Mouse (Mus musculus) liver, postnatal 0 days (tissue): ENCODE data around the gene Spata18. TPM values are rescaled to one million over a fixed set of nuclear protein-coding genes. Genes with fewer than 3 reads are reported as not detected.

Source experiments
- ATAC-seq: fragments of 200-750 bp; cut with Nextera tagmentation; 2 replicates; pipeline ENCODE4 v1.8.0; 2017; ENCODE audit warnings: mild to moderate bottlenecking, moderate library complexity
- DNase-seq: peaks from one replicate; pipeline ENCODE4 v3.0.0-alpha.2; 2016
- H3K27ac ChIP-seq: fragments of 300-500 bp; sonication (generic); 2 replicates; pipeline ENCODE4 v1.5.1; 2014; ENCODE audit warnings: antibody characterized with exemption, moderate library complexity, mild to moderate bottlenecking, low read depth
- H3K27me3 ChIP-seq: fragments of 300-500 bp; sonication (generic); 2 replicates; pipeline ENCODE4 v1.6.1; 2014; ENCODE audit warnings: low read length, control low read depth, mixed read lengths; ENCODE audit not compliant: insufficient read depth
- H3K36me3 ChIP-seq: fragments of 300-500 bp; sonication (generic); replicated peaks from 2 replicates; pipeline ENCODE4 v1.6.1; 2014; ENCODE audit warnings: mild to moderate bottlenecking, control low read depth, low read length, moderate library complexity, mixed read lengths; ENCODE audit not compliant: insufficient read depth
- H3K4me1 ChIP-seq: fragments of 300-500 bp; sonication (generic); 2 replicates; pipeline ENCODE4 v1.6.1; 2014; ENCODE audit warnings: antibody characterized with exemption, mild to moderate bottlenecking, control low read depth; ENCODE audit not compliant: insufficient read depth
- H3K4me2 ChIP-seq: fragments of 300-500 bp; sonication (generic); 2 replicates; pipeline ENCODE4 v1.6.1; 2014; ENCODE audit warnings: low read depth, mild to moderate bottlenecking, low read length, moderate library complexity, mixed read lengths
- H3K4me3 ChIP-seq: fragments of 300-500 bp; sonication (generic); 2 replicates; pipeline ENCODE4 v1.5.1; 2014; ENCODE audit warnings: low read depth, low read length
- H3K9ac ChIP-seq: fragments of 300-500 bp; sonication (generic); replicated peaks from 2 replicates; pipeline ENCODE4 v1.6.1; 2014; ENCODE audit warnings: mild to moderate bottlenecking, moderate library complexity
- H3K9me3 ChIP-seq: fragments of 300-500 bp; sonication (generic); 2 replicates; pipeline ENCODE4 v1.6.1; 2016; ENCODE audit warnings: mild to moderate bottlenecking, control low read depth, low read length, mixed read lengths
- CTCF ChIP-seq: sonication (generic); IDR thresholded peaks from 2 replicates; pipeline ENCODE4 v1.5.1; 2016; ENCODE audit warnings: antibody characterized with exemption, low read depth
- EP300 ChIP-seq: IDR thresholded peaks from 2 replicates; pipeline ENCODE4 v1.6.1; 2016; ENCODE audit warnings: antibody characterized with exemption, low read depth, mild to moderate bottlenecking
- WGBS: fragments of 180-500 bp; shearing (Covaris S2); extraction: QIAGEN DNeasy Blood & Tissue Kit; methylation state at CpG from one replicate; pipeline ENCODE4 v1.1.7; 2014; ENCODE audit not compliant: insufficient replicate concordance; 5-methylcytosine and 5-hydroxymethylcytosine counted together
- polyA plus RNA-seq: library from polyadenylated mRNA; unstranded; fragments of >200 nt; fragmentation: Nextera tagmentation; extraction: Ambion mirVana; gene quantifications from 2 replicates; pipeline ENCODE4 v1.2.1, GENCODE M21; 2015

The Spata18 gene
- polyA plus RNA-seq, 1 experiment from 2014 or later = not detected

DNA sequence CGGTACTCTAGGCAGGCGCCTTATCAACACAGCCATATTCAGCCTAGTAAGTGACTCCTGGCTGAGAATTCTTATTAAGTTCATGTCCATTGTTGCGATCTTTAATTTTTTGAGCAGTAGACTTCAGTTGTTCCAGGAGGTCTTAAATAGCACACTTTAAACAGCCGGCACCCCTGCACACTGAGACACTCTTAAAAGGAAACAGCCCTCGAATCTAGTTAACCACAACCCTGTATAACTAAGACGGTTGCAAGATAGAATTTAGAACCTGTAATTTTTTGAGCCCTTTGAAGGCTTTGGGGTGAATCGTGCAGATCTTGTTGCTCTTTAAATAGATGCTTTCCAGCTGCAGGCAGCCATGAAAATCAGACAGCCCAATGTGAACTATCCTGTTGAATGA lies 36.0 kb upstream of the Spata18 start:
- no peak for DNase-seq
- H3K4me1 ChIP-seq = no peaks in the 10 kb centered on the region
- 36% methylated on average over 7 of the region's 7 CpGs for WGBS
- H3K9me3 ChIP-seq = no peaks in the 10 kb centered on the region; the same call in 1 of the 2 replicates
- no peaks in the 10 kb centered on the region for H3K27me3 ChIP-seq
- no peak overlapping the region for H3K9ac ChIP-seq
- H3K4me2 ChIP-seq = no peak overlapping the region
- TF ChIP-seq EP300 (no peak), CTCF (no peak)
- no peak overlapping the region for H3K4me3 ChIP-seq
- no peak overlapping the region for H3K27ac ChIP-seq
- H3K36me3 ChIP-seq = no peaks in the 10 kb centered on the region
- no peak for ATAC-seq

DNA sequence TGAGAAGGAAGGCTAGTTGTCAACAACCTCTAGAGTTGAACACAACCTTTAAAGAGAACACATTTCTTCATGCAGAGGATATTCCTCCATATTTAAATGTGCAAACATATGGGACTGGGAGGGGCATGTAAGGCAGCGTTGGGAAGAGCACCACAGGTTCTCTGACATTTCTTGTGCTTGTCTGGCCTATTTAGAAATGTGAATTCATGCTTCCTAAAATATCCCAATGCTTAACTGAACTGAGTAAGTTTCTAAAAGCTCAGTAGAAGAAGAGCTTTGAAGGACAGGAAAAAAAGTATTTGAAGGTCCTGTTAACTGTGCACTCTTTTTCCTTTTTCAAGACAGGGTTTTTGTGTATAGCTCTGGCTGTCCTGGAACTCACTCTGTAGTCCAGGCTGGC lies 32.2 kb upstream of the Spata18 start:
- no peak for DNase-seq
- WGBS = 59% methylated on average over 1 of the region's 1 CpGs
- H3K36me3 ChIP-seq = no peaks in the 10 kb centered on the region
- H3K4me1 ChIP-seq = no peaks in the 10 kb centered on the region
- no peaks in the 10 kb centered on the region for H3K9me3 ChIP-seq
- ATAC-seq = no peak
- no peaks in the 10 kb centered on the region for H3K27me3 ChIP-seq
- H3K27ac ChIP-seq = no peak overlapping the region
- no peak overlapping the region for H3K4me2 ChIP-seq
- H3K9ac ChIP-seq = no peak overlapping the region
- no peak overlapping the region for H3K4me3 ChIP-seq
- TF ChIP-seq EP300 (no peak), CTCF (no peak)

DNA sequence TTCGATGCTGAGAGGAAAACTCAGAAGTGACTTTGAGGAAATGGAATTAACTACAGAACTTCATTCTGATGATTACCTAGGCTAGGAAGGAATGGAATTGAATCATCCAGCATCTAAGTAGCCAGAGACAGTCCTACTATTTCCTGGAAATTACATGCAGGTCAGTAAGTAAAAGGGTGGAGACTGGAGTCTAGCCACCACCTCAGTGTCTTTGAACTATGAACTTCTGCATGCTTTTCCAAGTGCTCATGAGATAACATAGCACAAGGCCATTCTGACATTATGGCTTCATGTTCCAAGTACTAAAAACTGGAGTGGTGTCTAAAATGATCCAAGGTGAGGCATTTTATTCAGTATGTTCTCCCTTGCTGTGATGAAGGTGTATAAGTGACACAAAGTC lies 25.7 kb upstream of the Spata18 start:
- Histone ChIP-seq H3K9me3 (no peaks in the 10 kb centered on the region), H3K27me3 (no peaks in the 10 kb centered on the region), H3K9ac (no peak overlapping the region), H3K36me3 (no peaks in the 10 kb centered on the region), H3K4me3 (no peak overlapping the region), H3K4me1 (0 out of 2 replicates have a peak, but pooled peaks cover 3% of the 10 kb centered on the region), H3K4me2 (no peak overlapping the region), H3K27ac (no peak overlapping the region)
- TF ChIP-seq EP300 = no peak
- no peak for TF ChIP-seq CTCF
- DNase-seq = no peak
- no peak for ATAC-seq
- WGBS = 44% methylated on average over 1 of the region's 1 CpGs

GRCm38 (mm10) chr5:73626842-73627241 lies 24.3 kb upstream of the Spata18 start:
- DNase-seq = no peak
- H3K36me3 ChIP-seq = no peaks in the 10 kb centered on the region
- no peak overlapping the region for H3K9ac ChIP-seq
- ATAC-seq = no peak
- 88% methylated on average over 7 of the region's 7 CpGs for WGBS
- H3K27me3 ChIP-seq = no peaks in the 10 kb centered on the region
- H3K27ac ChIP-seq = no peak overlapping the region
- no peaks in the 10 kb centered on the region for H3K9me3 ChIP-seq
- no peak overlapping the region for H3K4me2 ChIP-seq
- TF ChIP-seq EP300 (no peak), CTCF (no peak)
- H3K4me3 ChIP-seq = no peak overlapping the region
- peaks cover 3% of the 10 kb centered on the region; the same call in 1 of the 2 replicates for H3K4me1 ChIP-seq

DNA sequence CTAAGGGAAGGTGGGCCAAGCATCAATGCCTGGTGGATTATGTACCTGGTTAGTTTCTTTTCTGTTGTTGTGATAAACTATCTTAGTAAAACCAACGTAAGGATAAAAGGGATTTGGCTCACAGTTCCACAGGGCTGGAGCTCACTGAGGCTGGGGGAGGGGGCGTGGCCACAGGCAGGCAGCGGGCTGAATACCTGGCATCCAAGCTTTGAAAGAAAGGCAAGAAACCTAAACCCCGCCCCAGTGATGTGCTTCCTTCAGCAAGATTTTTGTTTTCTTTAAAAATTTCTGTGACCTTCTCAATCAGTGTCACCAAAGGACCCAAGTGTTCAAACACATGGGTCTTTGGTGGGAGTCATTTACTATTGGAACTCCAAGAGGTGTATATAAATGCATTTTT lies 23.6 kb upstream of the Spata18 start:
- no peak overlapping the region for H3K9ac ChIP-seq
- H3K4me2 ChIP-seq = no peak overlapping the region
- no peak overlapping the region for H3K27ac ChIP-seq
- H3K36me3 ChIP-seq = no peaks in the 10 kb centered on the region
- H3K4me1 ChIP-seq = peaks cover 3% of the 10 kb centered on the region; the same call in 1 of the 2 replicates
- no peaks in the 10 kb centered on the region for H3K9me3 ChIP-seq
- no peak for ATAC-seq
- H3K4me3 ChIP-seq = no peak overlapping the region
- TF ChIP-seq EP300 (no peak), CTCF (no peak)
- 58% methylated on average over 4 of the region's 4 CpGs for WGBS
- no peak for DNase-seq
- H3K27me3 ChIP-seq = no peaks in the 10 kb centered on the region

DNA sequence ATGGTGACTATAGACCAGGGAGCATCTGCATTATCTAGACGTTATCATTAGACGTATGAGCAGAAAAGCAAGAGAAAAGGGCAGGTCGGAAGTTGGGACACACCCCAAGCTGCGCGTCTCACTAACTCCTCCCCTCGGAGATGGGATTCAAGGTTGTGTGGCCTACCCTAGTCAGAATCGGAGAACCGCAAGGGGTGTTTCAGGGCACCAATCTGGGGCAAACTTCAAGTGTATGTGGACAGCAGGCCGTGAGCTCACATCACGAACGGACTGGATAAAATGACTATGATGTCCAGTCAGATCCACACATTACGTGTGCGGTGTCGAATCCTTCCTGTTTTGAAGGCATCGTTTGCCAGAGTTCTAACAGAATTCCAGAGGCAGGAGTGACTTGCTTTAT lies 23.2 kb upstream of the Spata18 start:
- Histone ChIP-seq H3K4me2 (no peak overlapping the region), H3K27me3 (no peaks in the 10 kb centered on the region), H3K27ac (no peak overlapping the region), H3K36me3 (no peaks in the 10 kb centered on the region), H3K4me1 (peaks cover 3% of the 10 kb centered on the region; the same call in 1 of the 2 replicates), H3K9me3 (no peaks in the 10 kb centered on the region), H3K4me3 (no peak overlapping the region), H3K9ac (no peak overlapping the region)
- no peak for TF ChIP-seq EP300
- TF ChIP-seq CTCF = no peak
- 82% methylated on average over 15 of the region's 15 CpGs for WGBS
- ATAC-seq (no peak), DNase-seq (no peak)

- 19% methylated on average over 5 of the region's 5 CpGs for WGBS
- Histone ChIP-seq H3K9me3 (no peaks in the 10 kb centered on the region), H3K4me3 (no peak overlapping the region), H3K36me3 (no peaks in the 10 kb centered on the region), H3K27ac (no peak overlapping the region), H3K4me2 (peak overlapping the region; percentile 22; the same call in 1 of the 2 replicates), H3K9ac (no peak overlapping the region), H3K4me1 (peaks cover 3% of the 10 kb centered on the region; the same call in 1 of the 2 replicates), H3K27me3 (no peaks in the 10 kb centered on the region)
- peak; percentile 70 for ATAC-seq
- TF ChIP-seq EP300 = no peak
- TF ChIP-seq CTCF = no peak
- DNase-seq = no peak
Measured at GRCm38 (mm10) chr5:73630141-73630540, 21.0 kb upstream of the Spata18 start.
